Mouse (Mus musculus) thymus, adult 18-20 months (tissue): ENCODE measurements around the gene Pard3.

Experiments used
- DNase-seq, 2 experiments: peaks; one replicate each; pipeline ENCODE4 v3.0.0; 2022; ENCODE audit warnings: mixed read lengths in 2 of 2

Gene Pard3

DNA sequence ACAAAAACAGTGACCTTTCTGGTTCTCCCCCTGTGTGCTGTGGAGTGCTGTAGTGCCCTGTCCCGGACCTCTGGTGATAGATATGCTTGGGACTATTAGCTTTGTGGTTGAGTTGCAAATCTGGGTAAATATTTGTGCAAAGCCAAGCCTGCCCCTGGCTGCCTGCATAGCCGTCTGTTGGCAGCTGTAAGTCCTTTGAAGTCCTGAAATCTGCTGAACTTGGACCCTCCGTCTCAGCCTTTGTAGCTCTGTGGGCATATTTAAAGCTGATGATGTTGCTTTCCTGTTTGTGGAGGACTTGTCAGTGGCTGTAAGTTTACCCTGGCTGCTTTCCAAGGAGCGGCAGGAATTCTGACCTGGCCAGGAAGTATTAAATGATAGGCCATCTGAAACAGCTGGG, 120.3 kb downstream of the Pard3 start:
- DNase-seq, result no peak

DNA sequence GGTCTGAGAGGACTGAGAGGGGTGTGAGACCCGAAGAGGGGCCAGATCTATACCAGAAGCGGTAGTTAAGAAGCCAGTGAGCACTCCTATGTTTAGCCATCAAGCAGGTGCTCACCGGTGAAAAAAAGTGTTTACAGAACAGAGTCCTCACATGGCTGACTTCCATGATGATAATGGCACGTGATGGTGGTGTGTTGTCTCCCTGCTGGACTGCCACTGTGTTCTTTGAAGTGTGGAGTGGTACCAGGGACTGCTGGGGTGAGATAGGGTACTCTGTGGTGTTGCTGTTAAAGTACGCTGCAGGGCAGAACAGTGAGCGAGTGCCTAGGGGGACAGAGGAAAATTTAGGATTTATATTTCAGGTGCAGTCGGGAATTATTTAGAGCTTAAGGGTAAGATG, 122.2 kb downstream of the Pard3 start:
- DNase-seq, result no peak

DNA sequence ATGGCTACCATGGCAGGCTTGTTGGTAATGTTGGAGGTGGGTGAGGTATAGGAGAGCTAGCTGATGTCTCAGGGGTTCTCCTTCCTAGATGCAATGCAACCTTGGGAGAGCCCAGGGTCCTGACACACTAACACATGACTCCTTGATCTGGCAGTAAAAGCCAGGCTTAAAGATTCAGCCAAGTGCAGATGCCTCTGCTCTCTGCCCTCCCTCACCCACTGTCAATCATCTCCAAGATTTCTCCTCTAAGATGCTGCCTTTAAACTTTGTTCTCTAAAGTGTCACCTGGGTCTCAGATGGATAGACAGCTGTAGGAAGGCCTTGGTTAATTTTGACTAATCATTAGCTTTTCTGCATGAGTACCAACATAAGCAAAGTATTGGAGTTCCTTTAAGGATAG, 125.0 kb downstream of the Pard3 start:
- DNase-seq, result no peak

DNA sequence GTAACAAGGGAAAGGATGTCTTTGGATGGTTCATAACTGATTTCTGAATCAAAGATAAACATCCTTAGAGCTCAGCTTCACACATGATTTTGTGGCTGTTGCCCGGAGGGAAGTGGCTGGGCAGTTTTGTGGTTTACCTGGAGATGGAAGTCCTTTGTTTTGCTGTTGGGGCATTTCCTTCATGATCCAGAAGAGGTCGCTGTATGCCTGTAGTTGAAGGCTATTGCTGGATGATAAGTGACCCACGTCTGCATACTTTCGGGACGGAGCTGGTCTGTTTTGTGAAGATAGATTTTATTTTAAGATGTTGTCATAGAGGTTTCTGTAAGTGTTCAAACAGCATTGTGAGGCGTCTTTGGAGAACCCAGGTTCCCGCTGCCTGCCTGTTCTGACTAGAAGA, 126.7 kb downstream of the Pard3 start:
- DNase-seq, result no peak

DNA sequence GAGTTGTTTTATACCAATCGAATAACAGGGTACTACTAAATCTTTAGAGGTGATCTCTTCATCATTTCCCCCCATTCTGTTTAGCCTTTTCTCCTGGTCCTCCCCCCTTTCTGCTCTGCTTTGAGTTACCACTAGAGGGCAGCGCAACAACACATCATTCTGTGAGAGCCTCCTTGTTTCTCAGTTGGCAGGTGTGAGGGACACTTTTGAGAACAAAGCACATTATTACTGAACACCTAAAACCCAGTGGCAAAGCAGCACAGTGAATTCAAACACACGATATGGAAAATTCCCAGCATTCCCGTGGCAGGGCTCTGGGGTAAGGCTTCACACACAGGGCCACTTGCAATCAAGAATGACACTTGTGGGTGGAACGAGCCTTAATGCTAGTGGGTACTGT, 127.7 kb downstream of the Pard3 start:
- peak in 1 of 2 experiments; percentile 7 for DNase-seq

DNA sequence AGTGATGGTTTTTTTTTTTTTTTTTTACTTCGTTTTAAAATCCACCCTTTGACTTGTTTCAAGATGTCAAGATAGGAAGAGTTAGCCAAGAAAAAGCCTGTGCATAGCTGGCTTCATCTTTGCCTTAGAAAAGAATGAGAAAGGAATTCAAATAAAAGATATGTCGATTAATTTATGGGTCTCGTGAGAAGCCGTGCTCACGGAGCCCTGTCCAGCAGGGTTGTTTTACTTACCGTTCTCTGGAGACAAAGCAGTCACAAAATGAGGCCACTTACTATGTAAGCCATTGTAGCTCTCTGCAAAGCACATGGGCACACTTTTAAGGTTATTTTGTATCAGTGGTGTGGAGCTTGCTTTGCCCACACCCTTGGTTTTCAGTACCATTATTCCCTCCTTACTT, 128.1 kb downstream of the Pard3 start:
- DNase-seq, result no peak

DNA sequence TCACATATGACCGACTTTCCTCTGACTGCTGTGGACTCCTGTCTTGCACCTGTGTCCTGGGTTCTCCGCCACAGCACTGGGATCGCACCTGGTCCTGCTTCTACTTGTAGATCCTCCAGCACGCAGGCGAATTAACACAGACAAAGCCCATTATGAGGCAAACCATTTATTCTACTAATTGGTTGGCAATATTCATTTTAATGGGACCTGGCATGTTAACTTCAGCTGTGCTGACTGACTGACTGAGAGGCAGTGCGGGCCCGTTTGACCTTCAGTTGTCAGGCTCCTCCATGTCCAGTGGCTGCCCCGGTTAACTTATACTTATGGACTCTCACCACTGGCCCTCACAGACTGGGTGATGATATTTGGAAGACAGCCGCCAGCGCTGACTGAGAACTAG, 128.6 kb downstream of the Pard3 start:
- no peak for DNase-seq

DNA sequence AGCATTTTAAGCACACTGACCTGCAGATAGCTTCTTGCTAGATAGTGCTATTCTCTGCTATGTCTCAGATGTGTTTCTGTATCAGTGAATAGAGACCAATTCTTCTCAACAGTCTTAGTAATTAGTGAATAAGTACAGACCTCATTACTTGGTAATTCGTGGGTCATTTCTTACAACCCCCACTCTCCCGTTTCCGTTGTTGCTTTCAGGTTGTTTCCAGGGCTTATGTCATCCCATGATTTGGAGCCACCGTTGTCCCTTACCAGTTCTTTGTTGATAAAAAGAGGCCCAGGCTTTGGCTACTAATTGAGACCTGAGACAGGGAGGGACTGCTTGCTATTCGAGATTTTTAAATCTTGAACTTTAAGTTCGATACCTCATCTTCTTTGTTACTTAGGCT, 129.7 kb downstream of the Pard3 start:
- no peak for DNase-seq

DNA sequence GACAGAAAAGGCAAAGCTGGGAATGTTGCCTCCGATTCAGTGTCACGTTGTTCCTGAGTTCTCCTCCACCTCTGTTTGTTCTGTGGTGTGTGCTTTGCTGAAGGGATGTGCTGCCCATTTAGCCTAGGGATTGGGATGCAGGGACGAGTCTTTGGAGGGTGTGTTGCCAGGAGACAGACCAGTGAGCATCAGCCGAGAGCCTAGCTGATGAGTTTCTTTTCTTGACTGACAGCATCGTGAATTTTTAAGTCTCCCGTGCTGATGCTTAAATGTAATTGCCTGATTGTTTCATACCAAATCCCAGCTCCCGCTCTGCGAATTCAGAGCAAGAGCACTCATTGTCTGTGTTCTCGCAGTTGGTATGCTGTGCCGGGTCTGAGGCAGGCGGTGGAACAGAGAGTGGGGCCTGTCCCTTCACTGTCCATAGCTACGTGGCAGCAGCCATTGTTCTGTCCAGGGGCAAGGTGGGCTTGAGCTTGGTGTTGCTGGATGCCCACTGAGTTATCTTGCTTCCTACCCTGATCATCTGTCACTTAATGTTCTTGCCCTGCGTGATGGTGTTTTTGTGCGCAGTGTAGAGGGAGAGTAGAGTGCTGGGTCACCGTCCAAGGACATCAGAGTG, 131.2 kb downstream of the Pard3 start:
- no peak for DNase-seq

DNA sequence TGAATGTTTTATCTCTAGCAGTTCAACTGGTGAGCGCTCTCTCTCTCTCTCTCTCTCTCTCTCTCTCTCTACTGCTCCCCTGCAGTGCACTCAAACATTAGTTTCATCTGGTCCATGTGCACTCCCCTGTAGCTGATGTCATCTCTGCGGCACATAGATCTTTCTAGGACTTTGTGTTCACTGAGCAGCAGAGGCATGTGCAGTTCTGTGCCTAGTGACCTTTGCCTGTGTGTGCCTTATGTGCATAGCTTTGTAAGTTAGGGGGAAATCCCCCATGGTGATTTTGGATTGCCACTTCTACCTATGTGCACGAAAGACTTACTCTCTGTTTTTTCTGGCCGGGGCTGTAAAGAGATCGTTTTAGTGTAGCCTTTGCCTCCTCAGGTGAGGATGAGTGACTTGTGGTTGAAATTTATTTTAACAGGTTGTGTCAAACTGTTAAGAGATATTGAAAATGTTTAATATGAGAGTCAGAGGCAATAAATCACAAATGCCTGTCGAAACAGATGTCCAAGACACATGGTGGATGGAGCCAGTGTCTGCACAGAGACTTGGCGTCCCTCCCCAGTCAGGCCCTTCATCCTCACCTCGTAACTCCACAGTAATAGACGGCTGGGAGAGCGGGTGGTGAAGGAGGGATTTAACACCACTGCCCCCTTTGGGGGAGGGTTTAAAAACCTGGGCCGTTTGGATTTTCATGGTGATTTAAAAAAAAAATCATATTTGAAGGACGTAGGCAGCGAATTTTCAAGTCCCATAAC, 133.0 kb downstream of the Pard3 start:
- no peak for DNase-seq

DNA sequence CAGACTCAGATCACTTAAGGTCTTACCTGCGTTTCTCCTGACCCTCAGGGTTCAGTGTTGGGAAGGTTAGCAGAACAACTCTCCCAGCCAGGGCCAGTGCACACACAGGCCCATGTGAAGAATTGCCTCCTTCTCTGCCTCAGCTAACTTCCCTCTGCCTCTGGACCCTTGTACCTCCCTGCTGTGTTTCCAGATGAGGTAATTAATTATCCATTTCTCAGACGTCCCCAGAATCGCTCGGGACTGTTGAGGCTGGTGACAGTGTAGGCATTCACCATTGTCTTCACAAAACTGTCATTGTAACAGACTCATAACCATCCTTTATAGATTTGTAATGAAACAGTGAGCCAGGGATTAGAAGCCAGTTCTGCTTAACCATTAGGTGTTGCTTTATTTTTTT, 143.8 kb downstream of the Pard3 start:
- DNase-seq, result no peak

DNA sequence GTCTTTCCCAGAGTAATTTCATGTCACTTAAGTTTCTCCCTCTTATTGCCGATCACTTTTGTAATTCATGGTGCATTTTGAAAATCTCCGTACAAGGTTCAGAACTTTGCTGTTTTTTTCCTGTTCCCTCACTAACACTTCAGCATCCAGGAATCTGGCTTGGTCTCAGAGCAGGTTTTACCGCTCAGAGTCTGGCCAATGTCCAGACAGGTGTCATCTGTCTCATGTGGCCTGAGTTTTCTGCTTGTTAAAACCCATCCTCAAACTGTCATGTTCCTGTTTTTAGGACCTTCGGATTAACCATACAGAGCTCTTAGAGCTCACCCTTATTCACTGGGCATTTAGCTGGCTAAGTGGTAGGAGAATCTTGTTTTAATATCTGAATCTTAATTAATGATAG, 146.9 kb downstream of the Pard3 start:
- DNase-seq, result no peak

DNA sequence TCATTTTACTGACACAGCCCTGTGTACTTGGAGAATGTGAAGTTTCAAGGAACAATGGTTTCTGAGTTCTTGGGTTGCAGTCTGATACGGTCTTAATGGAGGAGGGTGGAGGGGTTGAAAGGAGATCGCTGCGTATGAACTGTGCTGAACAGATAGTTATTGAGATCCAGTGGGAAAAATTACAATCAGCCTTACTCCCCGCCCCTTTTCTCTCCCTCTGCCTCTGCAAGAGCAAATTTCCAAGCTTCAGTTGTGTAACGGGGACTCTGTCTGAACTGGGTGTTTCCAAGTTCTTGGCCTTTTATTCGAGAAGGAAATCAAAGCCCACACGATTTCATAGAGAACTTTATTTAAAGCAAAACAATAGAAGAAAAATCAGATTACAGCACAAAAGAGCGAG, 150.6 kb downstream of the Pard3 start:
- no peak for DNase-seq

DNA sequence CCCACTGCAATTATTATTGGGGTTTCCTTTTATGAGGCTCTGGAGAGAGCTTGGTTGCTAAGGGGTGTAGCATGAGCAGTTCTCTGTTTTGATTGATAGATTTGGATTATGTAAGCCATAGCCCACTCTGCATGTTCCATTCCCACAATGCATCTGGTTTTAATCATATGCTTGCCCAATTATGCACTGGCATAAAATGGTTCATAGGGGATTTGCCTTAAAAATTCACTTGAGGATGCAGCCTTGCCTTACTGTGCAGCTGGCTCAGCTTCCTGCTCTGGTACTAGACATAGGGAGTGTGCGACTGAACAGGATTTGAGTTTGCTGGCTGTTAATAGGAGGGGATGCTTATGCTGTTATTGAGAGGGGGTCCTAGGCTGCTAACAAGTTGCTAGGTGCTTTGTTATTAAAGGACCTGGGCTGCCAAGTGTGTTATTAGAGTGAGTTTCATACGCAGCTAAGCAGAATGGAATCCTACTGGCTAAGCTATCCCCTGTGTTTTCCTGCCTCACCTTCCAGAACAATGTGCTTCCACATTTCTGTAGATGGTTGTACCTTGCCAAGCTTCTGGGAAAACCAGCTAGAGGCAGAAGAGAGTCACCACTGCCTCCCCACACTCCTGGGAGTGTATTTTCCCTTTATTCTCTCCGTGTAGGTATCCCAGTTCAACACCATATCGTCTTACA, 151.2 kb downstream of the Pard3 start:
- no peak for DNase-seq

DNA sequence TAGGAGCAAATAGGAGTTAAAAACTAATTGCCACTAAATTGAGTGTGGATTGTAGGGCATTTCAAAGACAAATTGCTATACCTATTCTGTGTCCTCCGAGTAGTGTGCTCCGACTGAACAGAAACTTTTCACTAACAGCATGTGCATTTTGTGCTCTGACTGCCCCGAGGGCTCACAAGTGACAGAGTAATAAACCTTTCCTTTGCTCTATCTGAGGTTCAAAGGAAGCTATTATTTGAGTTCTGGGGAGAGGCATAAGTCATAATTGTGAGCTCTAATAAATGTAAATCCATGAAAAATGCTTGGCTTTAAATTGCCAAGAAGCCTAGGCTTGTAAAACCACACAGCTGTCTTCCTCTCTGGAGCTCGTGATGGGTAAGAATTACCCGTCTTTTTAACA, 156.5 kb downstream of the Pard3 start:
- DNase-seq, result no peak

DNA sequence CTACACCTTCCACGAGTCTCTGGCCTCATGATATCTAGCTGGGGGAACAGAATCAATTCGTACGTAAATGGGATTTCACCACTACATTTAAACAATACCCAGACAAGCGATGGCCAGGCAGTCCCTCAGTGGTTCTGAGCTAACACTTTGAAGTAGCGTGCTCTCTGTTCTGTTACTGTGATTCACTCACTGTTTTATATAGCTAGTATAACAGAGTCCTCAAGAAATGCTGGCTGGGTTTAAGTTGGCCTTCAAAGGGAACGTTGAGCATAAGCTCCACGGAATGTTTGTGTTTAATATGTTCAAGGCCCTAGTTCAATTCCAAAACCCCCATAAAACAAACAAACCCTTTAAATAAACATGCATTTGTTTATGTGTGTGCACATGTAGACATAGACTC, 156.9 kb downstream of the Pard3 start:
- DNase-seq, result no peak

DNA sequence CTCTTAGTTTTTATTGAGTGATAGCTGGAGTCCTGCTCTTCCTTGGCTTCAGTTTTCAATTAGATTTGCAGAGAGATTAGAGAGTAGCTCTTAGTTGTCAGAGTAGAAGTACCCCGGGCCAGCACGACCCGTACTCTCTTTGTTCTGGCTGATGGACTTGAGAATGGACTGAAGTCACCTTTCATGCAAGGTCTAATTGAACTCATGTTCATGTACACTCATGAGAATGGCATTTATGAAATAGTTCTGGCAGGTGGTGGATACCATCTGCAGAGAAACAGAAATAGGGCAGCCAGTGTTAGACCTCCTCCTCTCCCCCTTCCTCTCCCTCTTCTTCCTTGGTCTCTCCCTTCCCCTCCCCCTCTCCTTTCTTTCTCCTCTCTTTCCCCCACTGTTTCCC, 158.7 kb downstream of the Pard3 start:
- no peak for DNase-seq

DNA sequence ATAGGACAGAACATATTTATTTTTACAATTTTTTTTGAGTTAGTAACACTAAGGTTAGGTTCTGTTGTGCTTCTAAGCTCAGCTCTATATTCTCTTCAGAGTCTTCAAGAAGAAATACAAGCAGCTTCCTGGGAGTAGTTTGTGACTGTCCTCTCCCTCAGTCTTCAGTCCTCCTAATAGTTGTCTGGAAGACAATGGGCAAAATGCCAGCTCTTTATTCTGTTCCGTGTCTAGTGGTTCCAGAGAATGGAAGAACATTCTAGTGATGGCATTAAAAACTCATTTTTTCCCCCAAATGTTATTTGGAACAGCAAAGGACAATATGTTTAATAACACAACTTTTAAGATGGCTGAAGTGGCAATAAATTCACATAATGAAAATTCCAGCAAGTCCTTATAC, 163.3 kb downstream of the Pard3 start:
- DNase-seq, result no peak

DNA sequence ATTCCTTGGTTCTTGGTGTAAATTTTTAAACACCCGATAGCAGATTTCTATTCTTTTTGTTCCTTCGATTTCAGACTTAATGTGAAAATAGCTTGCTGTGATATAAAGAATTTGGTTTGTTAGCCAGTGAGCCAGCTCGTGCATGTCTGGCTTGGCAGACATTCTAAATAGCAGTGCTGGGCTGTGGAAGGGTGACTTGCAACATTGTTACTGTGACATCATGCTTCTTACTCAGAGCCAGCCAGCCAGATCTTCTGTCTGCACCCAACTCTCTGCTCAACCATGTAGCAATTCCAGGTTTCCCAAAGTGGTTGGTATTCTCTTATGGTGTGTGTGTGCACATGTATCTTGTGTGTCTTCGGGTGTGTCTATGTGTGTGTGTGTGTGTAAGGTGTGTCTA, 163.7 kb downstream of the Pard3 start:
- DNase-seq, result no peak

DNA sequence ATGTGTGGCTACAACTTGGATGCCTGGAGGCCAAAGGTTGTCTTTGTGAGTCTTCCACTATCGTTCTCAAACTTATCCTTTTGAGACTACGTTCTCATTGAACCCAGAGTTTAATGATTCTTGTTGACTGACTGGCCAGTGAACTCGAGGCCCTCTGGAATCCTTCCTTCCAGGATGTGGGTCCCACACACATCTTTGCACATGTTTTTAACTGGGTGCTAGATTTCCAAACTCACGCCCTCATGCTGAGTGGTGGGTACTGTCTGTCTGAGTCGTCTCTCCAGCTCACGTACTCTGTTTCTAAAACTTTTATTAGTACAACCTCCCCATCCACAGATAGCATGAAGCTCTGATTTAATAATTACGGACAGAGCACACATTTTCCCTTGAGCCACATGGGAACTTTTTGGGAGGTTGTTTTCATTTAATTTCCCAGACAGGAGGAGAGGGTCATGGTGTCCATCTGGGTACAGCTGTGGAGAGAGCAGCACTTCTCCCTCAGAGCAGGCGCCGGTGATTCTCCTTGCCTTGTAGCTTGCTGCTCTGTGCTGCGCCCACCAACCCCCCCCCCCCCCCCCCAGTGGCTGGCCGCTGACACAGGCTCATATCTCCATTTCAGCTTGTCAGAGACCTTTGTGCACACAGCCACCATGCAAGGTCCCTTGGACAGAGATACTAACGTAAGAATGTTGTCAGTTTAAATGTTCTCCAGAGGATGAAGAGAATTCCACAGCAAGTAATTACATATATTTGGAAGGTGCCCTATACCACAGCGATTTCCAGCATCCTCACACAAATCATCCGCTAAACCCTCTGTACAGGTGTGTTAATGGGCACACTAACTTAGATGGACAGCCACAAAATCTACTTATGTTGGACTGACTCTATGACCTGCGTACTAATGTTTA, 165.9 kb downstream of the Pard3 start:
- no peak for DNase-seq

DNA sequence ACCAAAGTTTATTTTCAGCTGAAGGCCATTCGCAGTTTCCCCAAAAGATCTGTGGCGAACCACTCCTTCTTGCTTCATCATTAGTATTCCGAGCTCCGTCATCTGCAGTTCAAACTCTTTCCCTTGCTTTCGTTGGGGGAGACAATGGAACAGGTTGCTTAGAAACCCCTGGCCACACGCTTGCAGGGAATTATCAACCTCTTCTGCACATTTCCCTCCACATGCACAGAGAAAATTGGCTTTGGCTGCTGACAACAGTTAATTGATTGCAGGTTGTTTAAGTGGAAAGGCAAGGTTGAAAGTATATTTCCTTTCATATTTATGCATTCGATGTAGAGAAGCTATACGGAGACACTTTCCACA, 166.5 kb downstream of the Pard3 start:
- DNase-seq, result no peak

DNA sequence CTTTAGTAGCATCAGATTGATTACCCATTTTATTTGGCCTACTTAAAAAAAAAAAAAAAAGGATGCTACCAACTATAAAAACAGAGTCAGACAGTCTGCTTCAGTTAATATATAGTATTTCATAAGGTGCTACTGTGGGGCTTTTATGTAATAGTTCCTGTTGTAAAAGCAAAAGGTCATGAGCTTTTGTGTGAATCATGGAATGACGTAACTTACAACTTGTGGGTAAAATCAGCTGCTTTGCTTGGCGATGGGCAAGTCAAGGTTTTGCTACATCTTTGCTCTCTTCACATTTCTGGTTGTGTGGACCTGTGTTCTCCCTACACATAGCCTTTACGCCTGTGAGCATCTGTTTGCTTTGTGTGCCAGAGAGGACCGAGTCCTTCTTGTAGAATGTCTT, 179.7 kb downstream of the Pard3 start:
- no peak for DNase-seq

DNA sequence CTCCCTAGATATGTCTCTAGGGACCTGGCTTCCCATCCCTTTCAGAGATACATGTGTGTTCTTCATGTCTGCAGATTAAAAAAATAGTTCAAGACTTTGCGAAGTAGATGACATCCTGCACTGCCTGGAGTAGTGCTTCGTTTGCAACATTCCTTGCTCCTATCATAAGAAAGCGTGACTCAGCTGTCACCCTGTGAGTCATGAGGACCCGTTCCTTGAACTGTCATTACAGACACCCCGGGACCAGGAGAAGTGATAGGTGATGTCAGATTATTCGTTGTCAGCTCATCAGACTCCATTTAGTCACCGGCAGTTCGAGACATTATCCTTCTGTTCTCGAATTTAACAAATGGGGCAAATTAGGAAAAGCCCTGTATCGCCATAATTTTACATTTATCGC, 180.1 kb downstream of the Pard3 start:
- no peak for DNase-seq
